Mouse (Mus musculus) embryo, embryonic 10 days (tissue): ENCODE measurements around the gene Golim4.
"Not testable (repeated sequence)": the region's sequence is repeated elsewhere in the genome, so short reads cannot be mapped to it uniquely, and the experiment has no call there.

Source experiments
- DNase-seq: peaks from one replicate; pipeline ENCODE4 v3.0.0-alpha.2; 2015; ENCODE audit warnings: low spot score

Gene Golim4

GRCm38 (mm10) chr3:75956551-75957302 lies at the start of gene Golim4:
Golim4 (minus strand) TSS chr3:75956949.
- peak; percentile 94 for DNase-seq

GRCm38 (mm10) chr3:76005621-76006020 lies 48.9 kb upstream of the Golim4 start:
- no peak for DNase-seq

- DNase-seq, result peak; percentile 77
These were observed 44.4 kb upstream of the Golim4 start for GRCm38 (mm10) chr3:76001156-76001555.

DNA sequence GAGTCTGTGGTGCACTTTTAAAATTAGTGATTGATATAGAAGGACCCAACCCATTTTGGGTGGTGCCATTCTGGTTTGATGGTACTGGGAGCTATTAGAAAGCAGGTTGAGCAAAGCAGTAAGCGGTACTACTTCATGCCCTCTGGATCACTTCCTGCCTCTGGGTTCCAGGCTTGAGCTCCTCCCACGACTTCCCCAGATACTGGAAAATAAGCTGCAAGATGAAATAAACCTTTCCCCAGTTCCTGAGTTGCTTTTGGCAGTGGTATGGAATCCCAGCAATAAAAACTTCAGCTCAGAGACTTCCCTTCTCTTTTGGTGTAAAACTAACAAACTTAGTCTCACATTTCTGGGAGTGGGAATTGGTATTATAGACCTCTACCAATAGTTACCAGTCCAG lies 43.7 kb upstream of the Golim4 start:
- no peak for DNase-seq

- not testable (repeated sequence) for DNase-seq
These were observed 24.4 kb upstream of the Golim4 start for GRCm38 (mm10) chr3:75981031-75981750.

DNA sequence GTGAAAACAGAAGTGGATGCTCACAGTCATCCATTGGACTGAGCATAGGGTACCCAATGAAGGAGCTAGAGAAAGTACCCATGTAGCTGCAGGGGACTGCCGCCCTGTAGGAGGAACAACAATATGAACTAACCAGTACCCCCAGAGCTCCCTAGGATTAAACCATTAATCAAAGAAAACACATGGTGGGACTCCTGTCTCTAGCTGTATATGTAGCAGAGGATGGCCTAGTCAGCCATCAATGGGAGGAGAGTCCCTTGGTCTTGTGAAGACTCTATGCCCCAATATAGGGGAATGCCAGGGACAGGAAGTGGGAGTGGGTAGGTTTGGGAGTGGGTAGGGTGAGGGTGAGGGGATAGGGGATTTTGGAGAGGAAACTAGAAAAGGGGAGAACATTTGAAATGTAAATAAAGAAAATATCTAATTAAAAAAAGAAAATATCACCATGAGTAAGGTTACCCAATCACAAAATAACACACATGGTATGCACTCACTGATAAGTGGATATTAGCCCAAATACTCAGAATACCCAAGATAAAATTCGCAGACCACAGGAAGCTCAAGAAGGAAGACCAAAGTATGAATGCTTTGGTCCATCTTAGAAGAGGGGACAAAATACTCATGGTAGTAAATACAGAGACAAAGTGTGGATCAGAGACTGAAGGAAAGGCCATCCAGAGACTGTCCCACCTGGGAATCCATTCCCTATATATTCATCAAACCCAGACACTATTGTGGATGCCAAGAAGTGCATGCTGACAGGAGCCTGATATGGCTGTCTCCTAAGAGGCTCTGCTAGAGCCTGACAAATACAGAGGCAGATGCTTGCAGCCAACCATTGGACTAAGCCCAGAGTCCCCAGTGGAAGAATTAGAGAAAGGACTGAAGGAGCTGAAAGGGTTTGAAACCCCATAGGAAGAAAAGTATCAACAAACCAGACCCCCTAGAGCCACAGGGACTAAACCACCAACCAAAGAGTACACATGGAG lies 6.3 kb upstream of the Golim4 start:
- not testable (repeated sequence) for DNase-seq

DNA sequence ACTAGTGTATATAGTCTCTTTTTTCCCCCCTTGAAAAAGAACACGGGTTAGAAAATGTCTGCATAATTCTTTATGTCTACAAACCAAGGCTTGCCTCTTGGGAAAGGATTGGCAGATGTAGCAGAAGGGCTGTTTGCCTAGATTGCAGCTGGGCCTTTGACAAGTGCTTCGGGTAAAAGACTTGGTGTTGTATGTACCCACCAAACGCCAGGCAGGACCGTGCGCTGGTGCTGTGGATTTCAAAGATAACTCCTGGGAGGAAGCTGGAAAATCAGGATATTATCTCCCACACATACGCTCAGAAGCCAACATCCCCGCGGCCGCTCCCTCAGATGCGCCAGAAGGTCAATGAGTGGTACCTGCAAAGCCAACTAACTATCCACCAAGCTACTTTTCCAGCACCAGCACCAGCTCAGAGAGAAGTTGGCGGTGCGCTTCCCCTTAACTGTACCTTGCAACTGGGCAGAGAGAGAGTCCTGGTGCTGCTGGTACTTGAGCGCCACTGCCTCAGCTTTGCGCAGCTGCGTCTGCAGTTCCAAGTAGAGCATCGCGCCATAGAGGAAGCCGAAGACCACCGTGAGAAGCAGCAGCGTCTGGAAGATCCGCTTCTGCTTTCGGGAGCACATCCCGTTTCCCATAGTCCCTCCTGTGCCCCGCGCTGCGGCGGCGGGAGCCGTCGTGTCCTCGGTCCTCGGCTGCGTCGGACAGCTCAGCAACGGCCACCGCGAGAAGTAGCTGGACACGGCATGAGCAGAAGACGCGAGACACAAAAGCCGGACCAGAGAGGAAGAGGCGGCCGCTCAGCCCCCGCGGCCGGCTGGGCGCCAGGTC lies 873 bp downstream of the Golim4 start:
- DNase-seq, result peak; percentile 70

DNA sequence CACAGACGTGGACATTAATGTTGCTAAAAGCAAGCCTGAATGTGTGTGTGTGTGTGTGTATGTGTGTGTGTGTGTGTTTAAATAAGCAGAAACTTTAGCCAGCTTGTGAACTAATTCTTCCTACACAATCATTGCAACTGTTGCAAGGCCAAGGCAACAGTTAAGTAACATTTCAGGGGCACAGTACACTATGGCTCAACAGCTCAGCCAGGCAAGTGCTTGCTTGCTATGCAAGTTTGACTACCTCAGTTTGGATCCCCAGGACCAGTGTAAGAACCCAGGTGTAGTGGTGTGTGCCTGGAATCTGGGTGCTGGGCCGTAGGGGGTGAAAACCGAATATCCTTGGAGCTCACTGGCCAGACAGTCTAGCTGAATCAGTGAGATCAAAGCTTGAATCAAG lies 2.6 kb downstream of the Golim4 start:
- DNase-seq, result no peak

DNA sequence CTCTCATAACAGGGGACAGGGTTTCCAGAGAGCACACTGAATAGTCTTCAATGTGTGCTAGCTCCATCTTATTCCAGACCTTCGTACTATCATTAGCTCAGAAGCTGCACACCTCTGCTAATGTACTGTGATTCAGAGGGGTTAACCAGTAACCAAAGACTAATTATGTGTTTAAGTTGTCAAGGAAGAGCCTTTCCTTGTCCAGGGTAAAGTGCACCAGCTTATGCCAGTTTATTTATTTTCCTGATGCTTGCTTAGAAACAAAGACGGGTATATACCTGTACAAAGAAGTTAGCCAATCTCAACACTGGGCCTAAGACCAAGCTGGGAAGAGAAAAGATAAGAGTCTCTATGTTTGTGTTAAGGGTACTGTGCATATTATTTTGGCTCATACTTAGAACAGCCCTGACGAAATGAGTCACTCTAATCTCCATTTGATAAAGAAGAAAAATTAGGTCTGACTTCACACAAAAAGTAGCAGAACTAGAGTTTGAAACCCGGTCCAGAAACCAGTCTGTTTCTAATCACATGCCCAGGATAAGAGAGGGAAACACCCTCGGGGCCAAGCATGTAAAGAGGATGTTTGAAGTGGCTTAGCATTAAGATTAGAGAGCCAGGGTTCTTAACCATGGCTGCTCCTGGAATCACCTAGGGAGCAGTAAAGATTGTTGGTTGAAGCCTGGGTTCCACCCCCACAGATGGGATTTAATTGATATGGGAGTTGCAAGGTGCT lies 4.3 kb downstream of the Golim4 start:
- DNase-seq, result no peak

DNA sequence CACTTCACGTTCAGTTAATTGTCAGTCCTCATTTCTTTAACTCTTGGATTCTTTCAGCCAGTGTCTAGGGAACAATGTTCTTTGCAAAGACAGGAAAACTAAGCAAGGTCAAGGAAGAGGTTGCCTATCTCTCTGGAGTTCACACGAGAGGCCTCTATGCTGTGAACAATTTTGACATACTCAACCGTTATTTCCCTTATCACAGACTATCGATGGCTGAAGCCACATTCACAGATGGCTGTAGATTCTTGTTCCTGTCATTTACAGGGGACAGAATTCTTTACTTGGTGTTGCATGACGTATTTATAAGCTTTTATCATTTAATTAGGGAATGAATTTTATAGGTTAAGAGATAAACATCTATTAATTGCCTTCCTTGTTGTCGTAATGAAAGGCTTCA lies 5.9 kb downstream of the Golim4 start:
- no peak for DNase-seq

GRCm38 (mm10) chr3:75949358-75949757 lies 7.4 kb downstream of the Golim4 start:
- DNase-seq, result no peak

DNA sequence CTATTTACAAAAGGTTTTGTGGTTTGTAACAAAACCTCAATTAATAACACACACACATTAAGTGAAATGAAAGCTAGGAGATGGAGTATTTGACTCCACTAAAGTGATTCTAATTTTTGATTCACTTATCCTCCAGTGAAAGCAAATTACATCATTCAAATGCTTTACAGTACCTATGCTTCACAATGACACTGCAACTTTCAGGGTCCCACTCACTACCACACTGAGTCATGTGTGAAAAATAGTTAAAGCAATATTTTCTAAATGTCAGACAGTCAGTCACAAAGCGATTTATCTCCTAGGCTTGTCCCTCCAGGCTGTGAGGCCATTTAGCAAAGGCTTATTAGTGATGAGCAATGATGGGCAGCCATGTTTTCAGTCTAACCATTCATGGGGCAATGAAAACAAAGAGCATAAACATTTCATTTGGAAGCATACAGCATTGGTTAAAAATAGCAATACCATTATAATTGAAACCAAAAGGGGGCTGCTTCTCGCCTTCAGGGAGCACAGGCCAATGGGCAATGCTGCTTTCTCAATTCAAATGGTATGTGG lies 8.1 kb downstream of the Golim4 start:
- no peak for DNase-seq

- DNase-seq, result no peak
These were observed 8.7 kb downstream of the Golim4 start for GRCm38 (mm10) chr3:75948003-75948402.

DNA sequence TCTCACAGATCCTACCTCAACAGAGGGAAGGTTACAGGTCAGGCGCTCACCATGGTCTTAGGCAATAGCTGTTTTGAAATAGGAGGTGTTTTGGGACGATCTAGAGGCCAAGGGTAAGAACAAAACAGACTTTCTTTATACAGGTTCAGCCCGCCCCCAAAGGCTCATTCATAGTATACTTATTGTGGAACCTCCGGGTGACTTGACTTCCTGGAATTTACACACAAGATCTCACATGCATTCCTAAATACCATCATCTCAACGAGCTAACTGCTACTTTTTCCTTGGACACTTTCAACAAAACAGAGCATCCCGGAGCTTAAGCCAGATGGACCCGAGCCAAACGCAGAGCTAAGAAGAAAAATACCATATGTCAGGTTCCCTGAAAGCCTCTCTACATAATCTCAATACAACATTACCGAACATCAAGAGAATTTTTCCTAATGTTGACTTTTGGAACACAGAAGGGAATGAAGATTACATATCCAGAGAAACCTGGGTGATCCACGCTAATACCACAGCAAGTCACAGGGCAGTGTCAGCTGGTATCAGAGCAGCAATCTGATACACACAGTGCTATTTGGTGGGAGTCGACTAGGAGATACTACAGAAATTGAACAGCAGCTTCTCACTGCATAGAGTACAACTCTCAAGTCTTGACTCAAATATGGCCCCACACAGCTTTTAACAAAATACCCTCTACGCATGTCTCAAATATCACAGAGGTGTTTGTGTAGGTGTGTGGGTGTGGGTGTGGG lies 14.3 kb downstream of the Golim4 start:
- no peak for DNase-seq

- DNase-seq, result no peak
These were observed 14.9 kb downstream of the Golim4 start for GRCm38 (mm10) chr3:75941864-75942263.

GRCm38 (mm10) chr3:75936152-75936551 lies 20.6 kb downstream of the Golim4 start:
- no peak for DNase-seq

- DNase-seq, result no peak
These were observed 26.0 kb downstream of the Golim4 start for GRCm38 (mm10) chr3:75930659-75931225.

DNA sequence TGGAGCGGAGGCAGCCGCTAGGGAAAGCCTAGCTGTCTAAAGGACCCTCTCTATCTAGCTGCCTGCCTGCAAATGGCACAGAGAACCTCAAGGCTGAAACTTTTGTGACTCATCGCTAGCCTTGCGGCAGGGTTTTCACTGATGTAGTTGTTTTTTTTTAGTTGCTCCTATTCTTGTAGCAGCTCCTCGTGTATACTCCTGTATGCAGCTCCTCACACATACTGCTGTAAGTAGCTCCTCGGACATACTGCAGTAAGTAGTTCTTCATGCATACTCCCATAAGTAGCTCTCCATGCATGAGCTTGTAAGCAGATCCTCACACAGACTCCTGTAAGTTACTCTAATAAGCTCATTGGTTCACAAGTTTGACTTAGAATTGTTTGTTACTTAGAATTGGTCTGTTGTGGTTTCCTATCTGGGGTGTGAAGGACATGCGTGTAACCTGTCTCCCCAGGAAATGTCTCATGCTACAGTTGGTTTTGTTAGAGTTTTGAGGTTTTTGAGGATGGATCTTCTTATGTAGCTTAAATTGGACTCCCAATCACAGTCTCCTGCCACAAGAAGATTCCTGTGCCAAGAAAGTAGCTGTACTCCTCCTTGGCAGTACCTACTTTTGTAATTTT lies 26.7 kb downstream of the Golim4 start:
- DNase-seq, result no peak

DNA sequence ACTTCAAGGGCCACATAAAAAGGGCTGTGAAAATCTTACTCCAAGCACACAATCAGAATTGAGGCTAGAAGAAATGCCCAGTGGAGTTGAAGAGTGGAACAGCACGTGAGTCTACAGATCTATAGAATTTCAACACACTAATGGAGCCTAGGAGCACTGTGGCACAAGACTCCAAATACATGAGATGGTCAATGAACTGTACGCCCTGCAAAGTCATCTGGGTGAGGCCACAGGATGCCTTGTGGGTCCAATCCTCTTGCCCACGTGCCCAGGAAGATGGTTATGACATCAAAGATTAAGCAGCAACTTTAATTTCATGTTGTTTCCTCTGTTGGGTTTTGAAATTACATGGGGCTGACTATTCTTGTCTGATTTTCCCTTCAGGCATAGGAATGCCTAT lies 30.4 kb downstream of the Golim4 start:
- no peak for DNase-seq
